Mouse (Mus musculus) c-Kit-positive CD71-positive TER-119-negative erythroid progenitor cells, embryonic 14.5 days (primary cell): ENCODE results near the gene Ift22.
A peak's percentile ranks its signal among the peaks of the same experiment; 100 is the strongest.
"Not testable (repeated sequence)": the region's sequence is repeated elsewhere in the genome, so short reads cannot be mapped to it uniquely, and the experiment has no call there.

Source experiments
- DNase-seq: peaks from one replicate; pipeline ENCODE4 v3.0.0-alpha.2; 2013; ENCODE audit warnings: low read depth

Gene Ift22

DNA sequence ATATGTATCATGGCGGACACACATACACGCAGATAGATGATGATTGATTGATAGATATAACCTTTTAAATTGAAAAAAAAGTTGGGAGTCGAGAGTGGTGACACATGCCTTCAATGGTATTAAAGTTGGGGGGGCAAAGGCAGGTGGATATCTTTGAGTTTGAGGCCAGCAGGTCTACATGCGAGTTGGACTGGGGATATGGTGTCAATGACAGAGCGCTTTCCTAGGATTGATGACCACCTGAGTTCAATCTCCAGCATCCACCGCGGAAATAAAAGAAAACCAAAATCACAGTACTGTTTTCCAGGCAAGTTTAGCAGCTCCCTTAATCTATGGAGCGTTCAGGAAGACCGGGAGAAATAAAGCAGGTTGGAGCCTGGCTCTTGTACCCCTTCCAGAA is 363 bp upstream of the Ift22 start:
- no peak for DNase-seq

DNA sequence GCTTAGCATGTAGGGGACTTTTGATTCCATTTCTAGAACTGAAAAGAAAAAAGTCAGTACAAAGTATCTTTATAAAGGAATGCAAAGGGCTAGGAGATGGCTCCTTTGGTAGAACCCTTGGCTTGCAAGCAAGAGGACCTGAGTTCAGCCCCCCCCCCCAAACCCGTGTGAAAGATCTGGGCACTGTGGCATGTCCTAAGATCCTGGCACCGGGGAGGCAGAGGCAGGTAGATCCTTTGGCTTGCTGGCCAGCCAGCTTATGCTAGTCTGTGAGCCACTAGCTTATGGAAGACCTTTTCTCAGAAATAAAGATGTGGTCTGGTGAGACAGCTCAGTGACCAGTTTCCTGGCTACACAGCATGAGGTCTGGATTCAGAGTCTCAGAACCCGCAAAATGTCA is 6.2 kb downstream of the Ift22 start:
- no peak for DNase-seq

DNA sequence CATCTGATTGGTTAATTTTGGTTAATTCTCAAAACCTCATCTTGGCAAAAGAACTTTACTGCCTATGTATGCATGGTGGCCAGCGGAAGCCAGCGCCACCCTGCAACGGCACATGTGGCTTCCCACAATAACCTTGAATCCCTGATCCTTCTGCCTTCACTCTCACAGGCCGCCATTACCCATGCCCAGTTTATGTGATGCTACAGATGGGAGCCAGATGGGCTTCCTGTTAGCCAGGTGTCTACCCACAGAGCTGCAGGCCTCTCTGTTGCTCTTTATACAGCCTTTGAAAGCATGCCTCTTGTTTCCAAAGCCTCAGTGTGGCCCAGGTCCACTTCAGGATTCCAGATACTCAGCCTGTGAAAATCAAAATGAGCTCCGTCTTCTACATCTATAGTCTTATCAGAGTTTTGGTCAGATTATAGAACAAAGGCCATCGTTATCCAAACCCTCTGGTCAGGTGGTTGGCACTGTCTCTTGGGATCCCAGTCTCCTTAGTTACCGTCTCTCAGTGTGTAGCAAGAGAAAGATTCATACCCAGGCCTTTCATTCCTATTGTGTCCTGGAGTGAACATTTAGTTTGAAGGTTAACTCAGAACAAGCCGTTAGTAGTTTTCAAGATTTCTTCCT is 9.8 kb downstream of the Ift22 start:
- DNase-seq: no peak

DNA sequence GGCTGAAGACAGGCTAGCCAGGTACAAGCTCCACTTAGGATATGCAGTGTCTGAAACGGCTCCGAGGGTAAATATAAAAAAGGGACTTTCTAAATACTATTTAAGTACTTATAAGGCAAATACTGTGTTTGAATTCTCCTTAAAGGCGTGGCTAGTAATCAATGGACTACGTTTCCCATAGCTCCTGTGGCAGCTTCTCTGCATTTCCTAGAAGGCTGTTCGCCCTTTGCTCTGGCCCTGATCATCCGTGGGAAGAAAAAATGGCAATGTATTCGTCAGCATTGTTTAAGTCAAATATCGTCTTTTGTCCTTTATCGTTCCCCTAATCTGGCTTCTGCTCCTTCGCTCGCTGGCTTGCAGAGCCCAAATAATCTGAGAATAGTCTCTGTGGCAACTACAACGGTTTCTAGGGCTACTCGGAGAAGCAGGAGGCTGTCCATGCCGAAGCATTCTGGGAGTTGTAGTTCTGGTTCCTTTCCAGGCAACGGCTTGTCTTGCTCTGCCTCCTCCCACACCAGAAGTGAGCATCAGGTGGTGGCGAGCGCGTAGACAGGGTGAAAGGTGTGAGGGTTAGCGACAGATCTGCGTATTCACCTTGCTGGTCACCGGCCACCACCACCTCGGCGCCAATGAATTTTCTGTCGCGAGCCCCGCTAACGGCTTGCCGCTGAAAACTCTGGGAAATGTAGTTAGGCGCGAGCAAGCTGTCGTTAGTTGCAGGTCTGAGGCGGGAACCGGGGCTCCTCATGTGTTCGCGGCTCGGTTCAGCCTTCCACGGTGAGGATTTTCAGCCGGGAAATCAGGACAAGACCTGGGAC is 10.9 kb downstream of the Ift22 start:
- DNase-seq: peak; percentile 76

DNA sequence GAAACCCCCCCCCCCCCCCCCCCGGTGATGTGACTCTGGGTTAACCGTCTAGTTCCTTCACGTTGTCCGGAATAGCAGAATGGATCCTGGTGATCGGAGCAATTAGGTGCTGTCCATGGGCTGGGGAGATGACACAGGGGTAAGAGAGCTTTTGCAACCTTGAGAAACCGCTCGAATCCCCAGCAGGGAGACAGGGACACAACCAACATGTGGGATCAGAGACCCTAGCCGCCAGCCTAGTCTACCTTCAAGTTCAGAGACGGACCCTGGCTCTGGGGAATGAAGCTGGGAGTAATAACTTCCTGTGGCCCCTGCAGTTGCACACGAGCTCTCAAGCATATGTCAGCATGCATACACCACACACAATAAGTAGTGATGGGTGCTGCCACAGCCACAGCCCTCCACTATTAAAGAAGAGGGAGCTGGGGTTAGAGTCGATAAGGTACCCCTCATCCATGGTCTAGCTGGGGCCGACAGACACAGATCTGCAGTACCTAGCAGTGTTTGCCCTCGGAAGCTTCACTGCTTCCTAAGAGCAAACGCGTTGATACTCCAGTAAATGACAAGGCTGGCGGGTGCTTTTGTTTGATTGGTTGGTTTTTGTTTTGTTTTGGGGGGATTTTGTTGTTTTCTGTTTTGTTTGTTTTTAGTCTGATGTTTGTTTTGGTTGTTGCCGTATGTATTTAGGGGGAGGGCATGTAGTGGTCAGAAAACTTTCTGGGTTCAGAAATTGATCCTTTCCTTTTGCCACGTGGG is 11.8 kb downstream of the Ift22 start:
- DNase-seq: no peak

DNA sequence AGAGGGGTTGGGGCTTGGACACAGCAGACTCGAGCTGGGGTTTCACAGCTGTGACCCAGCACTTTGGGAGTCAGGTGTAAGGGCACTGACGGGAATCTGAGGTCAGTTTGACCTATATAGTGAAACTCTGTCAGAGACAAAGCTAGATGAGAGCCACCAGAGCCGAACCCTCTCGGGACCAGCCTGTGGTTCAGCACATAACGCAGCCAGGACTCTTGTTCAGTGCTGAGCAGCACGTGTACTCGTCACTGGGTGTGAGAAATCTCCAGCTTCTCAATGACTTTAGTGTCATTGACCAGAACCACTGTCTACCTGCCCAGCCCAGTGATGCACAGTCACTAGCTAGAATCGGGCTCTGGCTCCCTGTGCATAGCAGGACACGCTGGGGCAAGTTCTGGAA is 14.9 kb downstream of the Ift22 start:
- DNase-seq: no peak

DNA sequence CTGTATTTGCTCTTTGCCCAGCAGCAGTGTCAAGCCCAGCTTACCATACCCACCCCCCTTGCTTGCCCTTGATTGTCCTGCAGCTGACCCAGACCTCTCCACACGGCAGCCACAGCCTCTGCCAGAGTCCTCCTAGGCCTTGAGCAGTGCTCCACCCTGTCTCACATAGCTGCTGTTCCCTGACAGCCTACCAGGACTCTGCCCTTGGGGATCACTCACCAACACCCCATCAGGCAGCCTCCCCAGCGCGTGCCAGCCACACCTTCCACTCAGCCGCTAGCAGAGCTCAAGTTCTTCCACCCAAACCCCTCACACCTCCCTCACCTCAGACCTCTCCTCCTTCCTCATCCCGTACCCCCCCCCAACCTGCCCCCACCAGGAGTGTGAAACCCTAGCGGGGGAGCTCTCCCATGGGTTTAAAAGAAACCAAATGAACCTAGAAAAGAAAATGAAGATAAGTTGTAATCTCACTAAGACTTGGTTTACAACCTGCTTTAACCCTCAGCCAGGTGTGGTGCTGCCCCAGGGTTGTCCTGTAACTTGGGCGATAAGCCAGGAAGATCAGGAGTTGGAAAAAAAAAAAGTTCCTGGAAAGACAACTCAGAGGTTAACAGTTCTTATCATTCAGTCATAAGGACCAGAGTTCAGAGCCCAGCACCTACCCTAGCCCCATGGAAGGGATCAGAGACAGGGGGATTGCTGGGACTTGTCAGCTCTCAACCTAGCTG is 16.0 kb downstream of the Ift22 start:
- DNase-seq: no peak

DNA sequence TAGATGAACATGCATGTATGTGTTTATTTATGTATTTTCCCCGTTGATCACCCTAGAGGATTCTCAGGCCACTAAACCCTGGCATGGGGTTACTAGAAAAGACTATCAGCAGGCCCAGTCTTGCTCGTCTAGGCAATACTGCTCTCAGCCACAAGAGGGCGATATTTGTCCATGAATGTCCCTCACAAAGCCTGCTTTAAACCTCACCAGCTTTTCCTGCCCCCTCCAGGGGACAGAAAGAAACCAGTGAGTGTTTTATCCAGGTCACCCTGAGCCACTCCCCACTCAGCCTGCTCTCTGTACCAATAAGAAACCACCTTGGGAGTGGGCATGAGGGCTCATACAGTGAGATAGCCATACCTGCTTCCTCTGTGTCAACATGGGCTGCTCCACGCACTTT is 21.1 kb downstream of the Ift22 start:
- DNase-seq: peak; percentile 73

DNA sequence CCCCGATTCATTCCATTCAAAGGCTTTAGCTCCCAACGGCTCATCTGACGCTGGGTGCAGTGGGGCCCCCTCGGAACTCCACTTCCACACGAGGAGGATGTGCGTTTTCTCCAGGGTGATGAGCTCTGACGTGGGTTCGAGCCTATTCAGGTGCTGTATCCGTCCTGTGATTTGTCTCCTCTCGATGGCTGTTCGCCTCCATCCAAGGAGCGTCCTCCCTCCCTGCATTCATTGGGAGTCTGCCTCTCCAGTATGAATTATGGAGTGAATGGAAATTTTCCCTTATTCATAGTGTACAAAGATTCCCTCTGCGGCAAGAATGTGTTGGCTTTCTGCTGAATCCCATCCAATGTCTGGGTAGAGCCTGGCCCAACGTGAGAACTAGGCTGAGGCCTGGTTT is 23.9 kb downstream of the Ift22 start:
- DNase-seq: no peak

DNA sequence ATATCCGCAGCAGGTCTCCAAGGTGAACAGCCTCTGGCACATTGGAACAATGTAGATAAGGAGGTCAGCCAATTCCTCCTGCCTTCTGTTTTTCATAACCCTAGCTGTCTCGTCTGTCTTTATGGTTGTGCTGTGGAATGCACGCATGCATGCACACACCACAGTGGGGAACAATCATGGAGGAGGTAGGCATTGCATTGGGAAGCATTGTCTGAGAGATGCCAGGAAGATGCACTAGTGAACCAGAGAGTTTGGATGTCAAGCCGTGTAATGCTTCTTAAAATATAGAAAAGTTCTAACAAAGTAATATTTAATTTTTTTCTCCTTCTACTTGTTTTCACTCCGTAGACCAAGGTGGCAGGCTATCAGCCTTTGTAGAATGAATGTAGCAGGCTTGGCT is 25.0 kb downstream of the Ift22 start:
- DNase-seq: no peak

DNA sequence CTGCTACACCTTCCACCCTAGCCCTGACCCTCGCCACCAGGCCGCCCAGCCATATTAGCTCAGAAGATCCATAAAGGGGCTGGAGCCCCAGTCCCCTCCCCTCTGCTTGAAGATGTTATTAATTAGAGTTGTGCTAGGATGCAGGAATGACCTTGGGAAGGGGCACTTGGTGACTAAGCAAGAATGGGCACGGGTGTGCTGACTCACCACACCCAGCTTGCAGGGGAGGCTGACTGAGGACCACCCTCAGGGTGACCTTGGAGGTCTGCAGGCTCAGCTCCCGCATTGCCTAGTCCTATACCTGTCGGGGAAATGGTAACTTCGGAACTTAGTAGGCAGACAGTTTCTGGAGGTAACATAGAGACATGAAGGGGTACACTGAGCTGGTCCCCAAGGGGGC is 26.0 kb downstream of the Ift22 start:
- no peak for DNase-seq

DNA sequence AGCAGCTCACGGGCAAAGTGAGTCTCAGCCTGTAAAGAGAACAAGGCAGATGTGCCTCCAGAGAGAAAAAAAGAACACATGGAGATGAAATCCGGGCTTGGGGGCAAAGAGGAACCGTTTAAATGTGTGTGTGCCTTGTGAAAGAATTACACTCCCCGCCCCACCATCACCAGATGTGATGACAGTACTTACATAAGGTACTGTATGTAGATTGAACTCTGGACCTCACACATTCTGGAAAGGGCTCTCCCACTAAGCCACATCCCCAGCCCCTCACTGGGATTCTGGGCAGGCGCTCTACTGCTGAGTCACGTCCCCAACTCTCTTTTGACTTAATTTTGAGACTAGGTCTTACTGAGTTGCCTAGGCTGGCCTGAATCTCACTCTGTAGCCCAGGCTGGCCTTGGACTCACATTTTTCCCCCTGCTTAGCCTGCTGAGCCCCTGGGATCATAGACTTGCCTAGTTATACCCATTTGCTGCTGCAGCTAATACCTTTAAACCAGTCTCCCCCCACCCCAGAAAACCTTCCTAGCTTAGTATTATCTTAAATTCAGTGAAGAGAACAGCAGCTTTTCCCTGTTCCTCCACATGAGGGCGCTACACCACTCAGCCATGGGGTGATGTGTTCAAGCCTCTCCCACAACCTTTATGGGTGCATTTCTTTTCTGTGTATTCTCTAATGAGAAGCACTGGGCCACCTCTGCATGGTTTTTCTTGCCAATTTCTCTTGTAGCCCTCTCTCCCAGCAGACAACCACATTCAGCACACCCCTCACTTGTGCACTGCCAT is 28.1 kb downstream of the Ift22 start:
- DNase-seq: peak; percentile 28

DNA sequence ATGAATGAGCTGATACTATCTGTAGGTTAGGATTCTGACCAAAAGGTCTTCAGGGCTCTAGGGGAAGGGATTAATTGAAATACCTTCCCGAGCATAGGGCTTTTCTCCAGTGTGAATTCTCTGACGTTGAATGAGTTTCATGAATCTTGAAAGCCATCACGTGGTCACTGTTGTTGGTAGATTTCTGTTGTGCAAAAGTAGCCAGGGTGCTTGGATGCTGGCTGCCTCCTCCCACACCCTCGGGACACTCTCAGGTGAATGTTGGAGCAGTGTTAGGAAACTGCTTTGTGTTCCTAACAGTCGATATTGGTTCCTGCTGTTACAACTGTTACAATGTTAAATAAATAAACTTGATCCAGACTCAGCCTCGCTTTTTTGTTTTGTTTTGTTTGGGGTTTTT is 28.8 kb downstream of the Ift22 start:
- DNase-seq: no peak

DNA sequence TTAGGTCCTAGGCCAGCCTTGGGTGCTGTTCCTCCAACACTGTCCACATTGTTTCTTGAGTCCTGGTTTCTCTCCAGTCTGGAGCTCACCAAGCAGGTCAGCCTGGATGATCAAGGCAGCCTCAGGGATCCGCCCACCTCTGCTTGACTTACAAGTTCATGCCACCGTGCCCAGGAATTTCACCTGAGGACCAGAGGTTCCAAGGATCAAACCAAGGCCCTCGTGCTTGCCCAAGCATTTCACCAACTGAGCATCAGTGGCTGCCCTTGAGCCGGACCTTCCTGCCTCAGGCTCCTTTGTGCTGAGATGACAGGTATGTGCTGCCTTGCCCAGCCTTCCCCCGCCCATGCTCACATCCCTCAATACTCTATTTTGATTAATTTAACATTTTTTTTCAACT is 29.7 kb downstream of the Ift22 start:
- no peak for DNase-seq

DNA sequence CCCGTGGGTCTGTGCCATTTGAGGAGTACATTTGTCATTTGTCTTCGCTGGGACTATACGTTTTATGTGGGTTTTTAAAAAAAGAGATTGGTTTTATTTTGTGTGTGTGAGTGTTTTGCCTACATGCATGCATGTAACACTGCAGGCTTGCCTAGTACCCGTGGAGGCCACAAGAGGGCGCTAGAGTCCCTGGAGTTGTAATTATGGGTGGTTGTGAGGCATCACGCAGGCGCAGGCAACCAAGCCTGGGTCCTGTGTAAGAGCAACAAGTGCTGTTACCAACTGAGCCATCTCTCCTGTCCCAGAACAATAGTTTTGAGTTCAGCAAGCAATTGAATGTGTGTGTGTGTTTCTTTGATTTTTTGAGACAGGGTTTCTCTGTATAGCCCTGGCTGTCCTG is 31.3 kb downstream of the Ift22 start:
- DNase-seq: no peak

DNA sequence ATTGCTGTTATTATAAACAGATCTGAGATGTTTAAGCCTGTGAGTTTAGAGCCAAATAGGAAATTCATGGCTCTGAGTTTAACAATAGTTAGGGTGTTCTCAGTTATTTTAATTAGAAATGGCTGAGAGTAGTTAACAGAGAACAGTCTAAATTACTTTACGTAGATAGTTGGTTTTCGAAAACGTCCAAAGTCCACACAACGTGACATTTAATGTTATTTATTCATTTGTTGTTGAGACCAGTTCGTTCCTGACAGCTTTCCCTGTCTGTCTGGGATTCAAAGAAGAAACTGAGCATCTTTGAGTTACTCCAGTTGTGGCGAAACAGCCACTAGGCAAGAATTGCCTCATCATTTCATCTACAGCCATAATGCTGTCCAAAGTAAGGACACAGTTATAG is 32.1 kb downstream of the Ift22 start:
- DNase-seq: not testable (repeated sequence)

DNA sequence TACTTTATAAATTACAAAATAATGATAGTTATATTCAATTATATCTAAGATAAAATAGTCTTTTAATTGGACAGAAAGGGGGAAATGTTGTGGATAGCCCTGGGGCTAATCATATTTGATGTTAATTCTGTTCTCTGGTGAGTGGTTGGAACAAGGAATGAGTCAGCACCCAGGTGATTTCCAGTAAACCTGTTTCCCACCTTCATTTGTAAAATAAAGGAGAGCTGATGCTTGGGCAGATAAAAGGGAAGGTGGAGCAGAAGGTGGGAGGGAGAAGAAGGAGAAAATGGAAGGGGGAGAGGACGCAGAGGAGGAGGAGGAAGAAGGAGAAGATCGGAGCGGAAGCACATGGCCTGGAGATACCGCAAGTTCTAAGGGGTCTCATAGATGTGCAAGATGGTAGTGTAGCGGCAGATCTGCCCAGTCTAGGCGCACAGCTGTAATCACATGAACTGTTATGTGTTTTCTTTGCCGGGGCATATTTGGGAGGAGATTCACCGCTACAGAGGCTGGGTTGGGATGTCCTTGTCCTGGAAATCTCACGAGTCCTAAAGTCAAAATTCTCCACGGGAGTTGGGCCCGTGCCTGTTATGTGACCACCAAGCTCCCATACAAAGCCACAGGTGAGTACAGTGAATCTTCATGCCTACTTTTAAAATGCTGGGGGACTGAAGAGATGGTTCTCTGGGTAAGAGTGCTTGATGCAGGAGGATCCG is 33.1 kb downstream of the Ift22 start:
- DNase-seq: no peak

DNA sequence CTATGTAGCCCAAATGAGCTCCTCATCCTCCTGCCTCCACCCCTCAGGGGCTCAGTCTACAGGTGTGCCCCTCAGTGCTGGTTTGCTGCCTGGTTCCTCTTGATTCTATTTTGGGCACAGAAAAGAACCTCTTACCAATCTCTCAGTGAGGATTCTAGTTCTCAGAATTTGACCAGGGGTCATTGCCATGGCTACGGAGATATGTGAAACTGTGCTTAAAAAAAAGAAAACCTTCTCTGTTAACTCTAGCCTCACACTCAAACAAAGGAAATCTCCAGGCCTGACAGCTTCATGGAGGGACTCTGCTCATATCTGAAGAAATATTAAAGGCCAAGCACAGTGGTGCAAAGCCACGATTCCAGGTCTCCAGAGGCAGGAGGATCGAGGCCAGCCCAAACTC is 34.8 kb downstream of the Ift22 start:
- DNase-seq: no peak

DNA sequence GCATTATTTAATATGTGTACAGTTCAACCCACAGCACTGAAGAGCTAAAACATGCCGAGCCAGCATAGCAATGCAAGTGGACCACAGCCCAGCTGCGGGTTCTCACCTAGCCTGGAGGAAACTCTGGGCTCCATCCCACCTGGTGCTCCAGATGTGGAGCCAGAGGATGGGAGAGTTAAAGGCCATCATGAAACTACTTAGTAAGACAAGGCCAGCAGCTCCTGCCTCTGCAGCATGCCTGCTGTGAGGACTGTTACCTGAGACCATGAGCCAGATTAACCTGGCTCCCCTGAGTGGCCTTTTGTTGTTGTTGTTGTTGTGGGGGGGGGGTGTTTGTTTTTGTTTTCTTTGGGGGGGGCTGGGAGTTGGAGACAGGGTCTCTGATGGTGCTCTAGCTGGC is 35.4 kb downstream of the Ift22 start:
- no peak for DNase-seq

DNA sequence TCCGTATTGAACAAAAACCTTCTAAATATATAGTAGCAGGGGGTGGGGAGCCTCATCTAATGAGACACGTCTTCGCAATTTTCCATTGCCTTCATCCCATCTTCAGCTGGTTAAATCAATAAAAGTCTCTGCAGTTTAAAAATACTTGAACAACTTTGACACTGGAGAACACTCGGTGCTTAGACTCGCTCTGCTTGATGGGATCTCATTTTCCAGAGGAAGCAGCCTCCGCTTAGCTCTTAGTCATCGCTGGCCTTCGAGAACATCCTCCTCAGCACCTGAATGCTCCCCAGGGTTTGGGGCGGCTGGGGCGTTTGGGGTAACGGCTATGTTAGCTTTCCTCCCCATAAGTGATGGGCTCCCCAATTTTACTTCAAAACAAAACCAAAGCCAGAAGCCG is 37.1 kb downstream of the Ift22 start:
- DNase-seq: no peak

DNA sequence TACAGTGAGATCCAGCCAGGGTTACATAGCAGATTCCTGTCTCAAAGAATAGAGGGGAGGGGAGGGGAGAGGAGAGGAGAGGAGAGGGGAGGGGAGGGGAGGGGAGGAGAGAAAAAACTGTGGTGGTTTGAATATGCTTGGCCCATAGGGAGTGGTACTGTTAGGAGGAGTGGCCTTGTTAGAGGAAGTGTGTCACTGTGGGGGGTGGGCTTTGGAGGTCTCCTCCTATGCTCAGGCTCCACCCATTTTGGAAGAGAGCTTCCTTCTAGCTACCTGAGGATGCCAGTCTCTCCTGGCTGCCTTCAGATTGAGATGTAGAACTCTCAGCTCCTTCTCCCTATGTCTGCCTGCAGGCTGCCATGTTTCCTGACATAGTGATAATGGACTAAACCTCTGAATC is 39.9 kb downstream of the Ift22 start:
- DNase-seq: no peak
